Mouse (Mus musculus) frontal cortex, postnatal 25 days (tissue): ENCODE measurements at regions not wholly inside any gene's neighbourhood (a gene's known extent, or its start where the extent isn't known, plus 50 kb on each side); places are given as distances from the start of the nearest gene placed in this dataset.
"Not testable (repeated sequence)": the region's sequence is repeated elsewhere in the genome, so short reads cannot be mapped to it uniquely, and the experiment has no call there.

Experiments used
- DNase-seq, 2 experiments: peaks; one replicate each; pipeline ENCODE4 v3.0.0; 2022; ENCODE audit warnings: low spot score in 2 of 2

GRCm38 (mm10) chr15:9954941-9955340 is 206.3 kb upstream of the Spef2 start:
- DNase-seq, result no peak

- DNase-seq, result no peak
Observed at GRCm38 (mm10) chr15:9974999-9975398, 202.0 kb upstream of the Prlr start.

GRCm38 (mm10) chr15:10011289-10012234 is 165.5 kb upstream of the Prlr start:
- peak in 1 of 2 experiments; percentile 2 for DNase-seq

GRCm38 (mm10) chr15:10017216-10017615 is 159.8 kb upstream of the Prlr start:
- no peak for DNase-seq

- no peak for DNase-seq
Observed at GRCm38 (mm10) chr15:10029902-10030301, 147.1 kb upstream of the Prlr start.

- no peak for DNase-seq
Observed at GRCm38 (mm10) chr15:10035561-10035960, 141.5 kb upstream of the Prlr start.

- not testable (repeated sequence) for DNase-seq
Observed at GRCm38 (mm10) chr15:10036576-10036975, 140.5 kb upstream of the Prlr start.

- no peak for DNase-seq
Observed at GRCm38 (mm10) chr15:10073580-10073979, 103.5 kb upstream of the Prlr start.

- no peak for DNase-seq
Observed at GRCm38 (mm10) chr15:10074916-10075315, 102.1 kb upstream of the Prlr start.

- DNase-seq, result no peak
Observed at GRCm38 (mm10) chr15:10075391-10076060, 101.5 kb upstream of the Prlr start.

- DNase-seq, result no peak
Observed at GRCm38 (mm10) chr15:10076061-10076400, 101.0 kb upstream of the Prlr start.

GRCm38 (mm10) chr15:10078434-10078833 is 98.6 kb upstream of the Prlr start:
- no peak for DNase-seq

GRCm38 (mm10) chr15:10079510-10079909 is 97.5 kb upstream of the Prlr start:
- no peak for DNase-seq

GRCm38 (mm10) chr15:10088691-10089090 is 88.3 kb upstream of the Prlr start:
- DNase-seq, result no peak

- DNase-seq, result no peak
Observed at GRCm38 (mm10) chr15:10090384-10091092, 86.5 kb upstream of the Prlr start.

GRCm38 (mm10) chr15:10103350-10103749 is 73.7 kb upstream of the Prlr start:
- DNase-seq, result no peak

- DNase-seq, result not testable (repeated sequence)
Observed at GRCm38 (mm10) chr15:10105211-10105976, 71.6 kb upstream of the Prlr start.

- no peak for DNase-seq
Observed at GRCm38 (mm10) chr15:10106853-10107252, 70.2 kb upstream of the Prlr start.
